Comparison of ENCODE assay signal across 8 mouse cellular contexts in genomic region chr9:108809188-108809587, GRCm38 (mm10). TPM values are rescaled to one million over a fixed set of nuclear protein-coding genes. Genes with fewer than 3 reads are reported as not detected.
DNase-seq lines count a peak whose midpoint lies in the region; ATAC-seq lines count a peak whose summit lies in the region.

No protein-coding gene starts in this region.

- peaks cover 16% of the 10 kb centered on the region for H3K4me1 ChIP-seq in limb, embryonic 10.5 days
- peaks cover 5% of the 10 kb centered on the region; the same call in 1 of the 2 replicates for H3K4me1 ChIP-seq in midbrain, embryonic 11.5 days (ENCODE audit: control insufficient read depth, insufficient read depth, low read length)

- H3K9ac ChIP-seq in midbrain, embryonic 11.5 days (ENCODE audit: low read length): no peak overlapping the region

- H3K36me3 ChIP-seq in limb, embryonic 10.5 days: peaks cover 63% of the 10 kb centered on the region
- H3K36me3 ChIP-seq in midbrain, embryonic 11.5 days (ENCODE audit: control insufficient read depth, insufficient read depth, low read length): peaks cover 26% of the 10 kb centered on the region

- no peaks in the 10 kb centered on the region for H3K9me3 ChIP-seq in limb, embryonic 10.5 days (replicated peaks)
- H3K9me3 ChIP-seq in midbrain, embryonic 11.5 days (ENCODE audit: control insufficient read depth, low read length): no peaks in the 10 kb centered on the region

- WGBS in limb, embryonic 10.5 days: 64% methylated on average over 5 of the region's 5 CpGs
- WGBS in midbrain, embryonic 11.5 days: 63% methylated on average over 5 of the region's 5 CpGs

- intact Hi-C loops in heart, postnatal 10 days (cut with DNase I): loop anchor here (5.0 kb wide), 1 partner anchor 128 kb away; the partner anchor contains the start of gene Uqcrc1
- intact Hi-C loops in left cerebral cortex, postnatal 25 days (cut with DNase I): no loop called here

- peak overlapping the region; percentile 78 for H3K4me2 ChIP-seq in midbrain, embryonic 11.5 days

- peak; percentile 14 to 66 for DNase-seq in spleen, postnatal 4 days (ENCODE audit: low spot score in 2 of 2)
- DNase-seq in spleen, adult 18-20 months: no peak
- DNase-seq in heart, postnatal 10 days: peak; percentile 56 to 57
- no peak for DNase-seq in limb, embryonic 10.5 days (ENCODE audit: low spot score)
- DNase-seq in midbrain, embryonic 11.5 days (ENCODE audit: low spot score, missing footprints): no peak
- DNase-seq in T-cell, adult 2 months (ENCODE audit: low spot score): no peak
- no peak for DNase-seq in layer of hippocampus, postnatal 25 days (ENCODE audit: extremely low spot score in 1 of 2, low spot score in 1 of 2)
- DNase-seq in left cerebral cortex, postnatal 25 days (ENCODE audit: low spot score in 2 of 2): no peak

- peak overlapping the region; percentile 87 for H3K4me3 ChIP-seq in limb, embryonic 10.5 days
- H3K4me3 ChIP-seq in midbrain, embryonic 11.5 days (ENCODE audit: low read depth, low read length): 0 out of 2 replicates have a peak overlapping the region, but pooled peaks have one; percentile 77

- ATAC-seq in midbrain, embryonic 11.5 days (ENCODE audit: low FRiP score): no peak

- no peak overlapping the region for H3K27ac ChIP-seq in limb, embryonic 10.5 days
- no peak overlapping the region for H3K27ac ChIP-seq in midbrain, embryonic 11.5 days (ENCODE audit: low read depth, low read length)

- H3K27me3 ChIP-seq in limb, embryonic 10.5 days (ENCODE audit: low read depth, poor library complexity, severe bottlenecking): no peaks in the 10 kb centered on the region
- H3K27me3 ChIP-seq in midbrain, embryonic 11.5 days (ENCODE audit: control insufficient read depth, insufficient read depth, low read length): no peaks in the 10 kb centered on the region

RNA-seq across cellular contexts. Expression of gene Nckipsd, which starts 1.0 kb away (rescaled TPM):
- 10 to 100 TPM in 1 of 2 experiments, 1 to 10 TPM in 1; 9.0 to 11.5 TPM for total RNA-seq in heart, postnatal 10 days (2021)
- polyA plus RNA-seq in limb, embryonic 10.5 days (2016; fragmentation: Nextera tagmentation; extraction: Ambion mirVana): 13.0 and 21.0 TPM in 2 replicates
- 8.3 and 9.2 TPM in 2 replicates for polyA plus RNA-seq in midbrain, embryonic 11.5 days (2014; fragmentation: Nextera tagmentation; extraction: Ambion mirVana)
- total RNA-seq in layer of hippocampus, postnatal 25 days (2021): 10 to 100 TPM; 64.9 to 68.1 TPM
- 10 to 100 TPM; 54.4 to 60.5 TPM for total RNA-seq in left cerebral cortex, postnatal 25 days (2021)

RNA-seq across cellular contexts. Expression of gene Celsr3, which starts 16.9 kb away (rescaled TPM):
- under 1 TPM; 0.22 to 0.24 TPM for total RNA-seq in heart, postnatal 10 days (2021)
- 0.06 and 0.14 TPM in 2 replicates for polyA plus RNA-seq in limb, embryonic 10.5 days (2016; fragmentation: Nextera tagmentation; extraction: Ambion mirVana)
- polyA plus RNA-seq in midbrain, embryonic 11.5 days (2014; fragmentation: Nextera tagmentation; extraction: Ambion mirVana): 5.4 and 6.4 TPM in 2 replicates
- 10 to 100 TPM; 42.5 to 66.0 TPM for total RNA-seq in layer of hippocampus, postnatal 25 days (2021)
- 10 to 100 TPM; 46.8 to 61.9 TPM for total RNA-seq in left cerebral cortex, postnatal 25 days (2021)

RNA-seq across cellular contexts. Expression of gene Ip6k2, which starts 25.6 kb away (rescaled TPM):
- 10 to 100 TPM; 39.6 to 42.0 TPM for total RNA-seq in heart, postnatal 10 days (2021)
- 93.9 and 121 TPM in 2 replicates for polyA plus RNA-seq in limb, embryonic 10.5 days (2016; fragmentation: Nextera tagmentation; extraction: Ambion mirVana)
- 104 and 109 TPM in 2 replicates for polyA plus RNA-seq in midbrain, embryonic 11.5 days (2014; fragmentation: Nextera tagmentation; extraction: Ambion mirVana)
- 100 to 1,000 TPM; 203 to 244 TPM for total RNA-seq in layer of hippocampus, postnatal 25 days (2021)
- 100 to 1,000 TPM; 152 to 153 TPM for total RNA-seq in left cerebral cortex, postnatal 25 days (2021)

RNA-seq across cellular contexts. Expression of gene Slc26a6, which starts 43.9 kb away (rescaled TPM):
- 10 to 100 TPM; 13.6 to 18.0 TPM for total RNA-seq in heart, postnatal 10 days (2021)
- 9.7 and 13.7 TPM in 2 replicates for polyA plus RNA-seq in limb, embryonic 10.5 days (2016; fragmentation: Nextera tagmentation; extraction: Ambion mirVana)
- polyA plus RNA-seq in midbrain, embryonic 11.5 days (2014; fragmentation: Nextera tagmentation; extraction: Ambion mirVana): 7.5 and 8.0 TPM in 2 replicates
- total RNA-seq in layer of hippocampus, postnatal 25 days (2021): 10 to 100 TPM; 21.4 to 21.5 TPM
- 10 to 100 TPM; 18.4 to 19.1 TPM for total RNA-seq in left cerebral cortex, postnatal 25 days (2021)

Comparison
In these comparisons a context has a peak if more than half of its experiments do, and no peak if none do; other contexts are left out.
1. DNase-seq: peak in spleen, postnatal 4 days (2 of 2) and heart, postnatal 10 days (2 of 2); none in spleen, adult 18-20 months (0 of 2), limb, embryonic 10.5 days (single experiment), midbrain, embryonic 11.5 days (single experiment), T-cell, adult 2 months (single experiment), layer of hippocampus, postnatal 25 days (0 of 2) and left cerebral cortex, postnatal 25 days (0 of 2).
2. RNA of gene Nckipsd, which starts 1.0 kb away (total RNA-seq): 64.9 to 68.1 TPM in layer of hippocampus, postnatal 25 days and 54.4 to 60.5 TPM in left cerebral cortex, postnatal 25 days; 9.0 to 11.5 TPM in heart, postnatal 10 days; every median in the first group is over 4 times any median in the second.
3. RNA of gene Celsr3, which starts 16.9 kb away (total RNA-seq): 42.5 to 66.0 TPM in layer of hippocampus, postnatal 25 days and 46.8 to 61.9 TPM in left cerebral cortex, postnatal 25 days; 0.22 to 0.24 TPM in heart, postnatal 10 days; every median in the first group is over 10 times any median in the second.